Mouse (Mus musculus) megakaryocyte, adult 5-6 weeks (primary cell): Measurements from ENCODE around the gene Polr3gl. TPM values are rescaled to one million over a fixed set of nuclear protein-coding genes. Genes with fewer than 3 reads are reported as not detected.
A peak's percentile ranks its signal among the peaks of the same experiment; 100 is the strongest.

Experiments
- ATAC-seq: 2 replicates; pipeline ENCODE4 v1.8.0; 2016; ENCODE audit warnings: mild to moderate bottlenecking, inconsistent platforms; ENCODE audit not compliant: poor library complexity, severe bottlenecking
- total RNA-seq, 2 experiments: library from RNA; stranded (forward) in 1 of 2; stranded (reverse) in 1 of 2; fragments of 153-499, 151-499 nt in 1 of 2; fragments of 221-1000, 200-1000 nt in 1 of 2; gene quantifications; 2 replicates each; pipeline versions ENCODE4 v1.2.3 to v1.2.4; 2015 to 2017

Gene Polr3gl
- total RNA-seq, 2 experiments from 2014 or later, result 22.8 to 45.6 TPM

DNA sequence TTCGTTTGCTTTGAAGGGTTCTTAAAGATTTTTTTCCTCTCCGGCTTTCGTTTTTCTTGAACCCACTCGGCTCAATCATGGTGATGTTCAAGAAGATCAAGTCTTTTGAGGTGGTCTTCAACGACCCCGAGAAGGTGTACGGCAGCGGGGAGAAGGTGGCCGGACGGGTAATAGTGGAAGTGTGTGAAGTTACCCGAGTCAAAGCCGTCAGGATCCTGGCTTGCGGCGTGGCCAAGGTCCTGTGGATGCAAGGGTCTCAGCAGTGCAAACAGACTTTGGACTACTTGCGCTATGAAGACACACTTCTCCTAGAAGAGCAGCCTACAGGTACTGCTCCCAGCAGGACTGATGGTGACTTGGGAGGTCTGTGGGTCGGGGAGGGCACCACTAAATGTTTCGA lies 35.8 kb downstream of the Polr3gl start:
- ATAC-seq, result peak; percentile 30

DNA sequence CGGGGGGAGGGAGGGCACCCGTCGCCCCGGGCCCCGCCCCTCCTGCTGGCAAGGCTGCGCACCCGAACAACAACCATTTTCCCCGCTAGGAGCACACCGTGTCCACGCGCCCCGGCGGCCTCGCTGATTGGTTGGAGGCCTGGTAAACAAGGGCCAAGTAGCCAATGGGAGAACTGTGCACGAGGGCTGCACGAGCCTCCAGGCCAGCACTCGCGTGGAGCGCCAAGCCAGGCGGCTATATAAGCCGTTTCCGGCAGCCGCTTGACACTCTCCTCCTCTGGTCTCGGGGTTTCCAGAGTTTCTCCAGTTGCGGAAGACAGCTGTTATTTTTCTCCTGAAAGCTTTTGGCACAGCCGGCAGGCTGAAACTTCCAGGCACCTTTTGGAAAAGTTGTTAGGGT lies 36.3 kb downstream of the Polr3gl start, which contains the start of gene Txnip:
Gene Txnip, plus strand, starts transcription at position 264 of the 400 bp plus-strand sequence.
- ATAC-seq, result peak; percentile 89

DNA sequence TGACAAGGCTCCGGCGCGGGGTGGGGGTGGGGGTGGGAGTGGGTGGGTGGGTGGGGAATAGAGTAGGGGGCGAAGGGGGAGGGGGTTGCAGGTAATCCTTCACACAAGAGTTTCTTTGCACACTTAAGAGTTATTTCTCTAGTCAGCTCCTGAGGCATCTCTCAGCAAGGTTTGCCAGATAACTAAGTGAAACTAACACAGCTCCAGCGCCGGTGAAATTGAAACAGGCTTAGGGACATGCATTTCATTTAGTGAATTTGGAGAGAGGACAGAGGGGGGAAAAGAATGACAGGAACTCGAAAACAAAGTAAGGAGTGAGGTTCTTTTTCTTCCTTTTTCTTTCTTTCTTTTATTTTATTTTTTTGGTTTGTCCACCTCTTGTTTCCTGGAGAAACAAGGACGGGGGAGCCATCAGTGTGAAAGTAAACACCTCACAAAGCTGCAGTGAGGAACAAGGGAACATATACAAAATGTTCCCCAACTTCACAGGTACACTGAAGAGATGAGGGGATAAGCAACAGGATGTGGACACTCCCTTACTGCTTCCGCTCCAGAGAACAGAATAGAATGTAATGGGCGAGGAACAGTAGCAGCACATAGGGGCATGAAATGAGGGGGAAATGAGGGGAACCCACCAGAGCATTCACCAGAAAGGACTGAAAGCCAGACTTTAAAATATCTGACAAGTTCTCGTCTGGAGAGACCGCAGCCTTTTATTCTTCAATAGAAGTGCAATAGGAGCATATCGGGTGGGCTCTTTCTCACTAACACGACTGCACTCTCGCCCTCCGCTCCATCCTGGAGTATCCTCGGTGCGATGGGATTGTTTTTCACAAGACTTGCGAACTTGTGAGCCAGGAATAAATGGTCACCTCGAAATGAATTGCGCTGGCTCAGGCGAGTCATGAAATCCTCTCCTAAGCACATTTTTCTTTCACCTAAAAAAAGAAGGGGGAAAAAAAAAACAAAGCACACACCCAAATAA lies 37.0 kb downstream of the Polr3gl start:
- no peak for ATAC-seq

DNA sequence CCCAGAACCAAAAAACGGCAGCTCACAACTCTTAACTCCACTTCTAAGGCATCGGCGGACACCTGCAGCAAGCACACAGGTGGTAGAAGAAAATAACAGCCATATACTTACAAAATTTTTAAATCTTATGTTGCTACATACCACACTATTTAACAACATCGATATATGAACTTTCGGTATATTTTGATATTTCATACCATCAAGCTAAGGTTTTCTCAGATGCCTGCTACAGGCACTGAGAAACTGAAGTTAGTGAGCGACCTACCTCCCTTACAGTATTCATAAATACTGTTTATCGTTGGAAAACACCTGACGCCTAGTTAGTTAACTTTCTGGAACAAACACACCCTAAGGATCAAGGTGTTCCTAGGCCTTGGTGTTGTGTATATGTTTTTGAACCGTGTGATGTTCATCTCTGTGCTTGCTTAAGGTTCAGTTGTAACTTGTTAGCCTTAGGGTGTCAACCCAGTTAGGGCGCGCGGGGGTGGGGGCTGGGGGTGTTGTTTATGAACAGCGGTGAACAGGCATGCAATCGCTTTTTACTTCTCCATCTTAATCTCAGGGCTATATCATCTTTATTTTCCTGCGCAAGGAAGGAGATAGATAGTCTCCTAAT lies 37.9 kb downstream of the Polr3gl start:
- ATAC-seq, result no peak

DNA sequence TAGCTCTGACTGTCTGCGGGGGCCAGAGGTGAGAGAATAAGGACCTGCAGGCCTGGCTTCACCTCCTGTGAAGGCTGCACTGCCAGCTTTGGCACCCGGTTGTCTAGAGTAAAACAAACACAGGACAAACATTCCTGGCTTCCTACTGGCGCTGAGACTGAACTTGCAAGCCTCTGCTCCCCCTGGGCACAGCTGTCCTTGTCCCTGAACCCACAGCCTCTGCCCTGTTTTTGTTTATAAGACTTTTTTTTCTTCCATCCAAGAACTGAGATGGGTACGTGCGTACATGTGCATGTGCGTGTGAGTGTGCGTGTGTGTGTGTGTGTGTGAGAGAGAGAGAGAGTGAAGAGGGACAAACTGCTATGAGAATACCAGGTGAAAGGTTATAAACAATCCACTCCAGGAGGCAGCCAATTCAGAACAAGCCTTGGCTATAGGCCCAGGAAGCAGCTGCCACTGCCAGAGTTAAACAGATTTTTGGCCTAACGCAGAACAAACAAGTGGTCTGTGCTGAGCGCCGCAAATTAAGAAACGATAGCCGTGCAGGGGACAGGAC lies 38.9 kb downstream of the Polr3gl start:
- no peak for ATAC-seq

DNA sequence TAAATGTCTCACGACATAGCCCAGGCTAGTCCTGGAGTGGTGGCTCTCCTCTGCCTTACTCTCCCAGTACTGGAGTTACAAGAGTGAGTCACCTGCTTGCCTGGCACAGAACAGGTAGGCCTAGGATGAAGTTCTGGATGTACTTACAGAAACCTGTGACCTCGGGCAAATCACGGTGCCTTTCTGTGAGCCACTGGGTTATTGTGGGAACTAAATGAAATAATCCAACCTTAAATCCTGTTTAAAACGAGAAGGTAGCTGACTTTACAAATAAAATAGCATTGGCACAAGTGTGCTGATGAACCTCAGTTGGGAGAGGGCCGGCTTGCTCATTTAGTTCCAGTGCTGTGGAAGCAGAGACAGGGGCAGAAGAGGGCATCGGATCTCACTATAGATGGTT lies 39.7 kb downstream of the Polr3gl start:
- ATAC-seq, result no peak

DNA sequence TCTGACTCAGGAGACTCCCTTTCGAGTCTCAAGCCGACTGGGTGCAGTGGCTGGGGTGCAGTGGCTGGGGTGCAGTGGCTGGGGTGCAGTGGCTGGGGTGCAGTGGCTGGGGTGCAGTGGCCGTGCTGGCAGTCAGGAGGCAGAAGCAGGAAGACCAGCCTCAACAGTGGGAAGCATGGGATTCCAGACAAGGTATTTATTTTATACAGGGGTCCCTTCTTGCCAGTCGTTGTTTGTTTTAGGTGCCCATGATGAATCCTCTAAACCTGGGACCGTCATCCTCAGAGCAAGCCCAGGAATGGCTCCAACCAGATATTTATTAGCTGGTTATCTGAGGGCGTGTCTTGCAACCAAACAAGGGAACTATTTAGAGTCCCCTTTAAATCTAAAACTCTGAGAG lies 40.4 kb downstream of the Polr3gl start:
- ATAC-seq, result no peak

DNA sequence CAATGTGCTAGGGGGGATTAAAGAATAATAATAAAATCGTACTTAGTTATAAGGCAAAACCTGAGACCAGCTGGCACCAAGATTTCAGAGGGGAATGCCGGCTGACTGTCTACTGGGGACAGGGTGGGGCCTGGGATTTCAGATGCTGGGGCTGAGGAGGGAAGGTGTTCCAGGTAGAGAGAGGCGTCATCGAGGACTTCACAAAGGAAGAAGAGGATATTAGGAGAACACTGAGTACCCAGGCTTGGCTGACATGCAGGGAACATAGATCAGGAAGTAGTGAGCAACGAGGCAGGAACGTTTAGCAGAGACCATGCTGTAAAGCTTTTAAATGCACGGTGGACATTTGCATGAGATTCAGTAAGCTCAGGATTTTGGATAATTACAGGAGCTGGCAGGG lies 42.1 kb downstream of the Polr3gl start:
- no peak for ATAC-seq

DNA sequence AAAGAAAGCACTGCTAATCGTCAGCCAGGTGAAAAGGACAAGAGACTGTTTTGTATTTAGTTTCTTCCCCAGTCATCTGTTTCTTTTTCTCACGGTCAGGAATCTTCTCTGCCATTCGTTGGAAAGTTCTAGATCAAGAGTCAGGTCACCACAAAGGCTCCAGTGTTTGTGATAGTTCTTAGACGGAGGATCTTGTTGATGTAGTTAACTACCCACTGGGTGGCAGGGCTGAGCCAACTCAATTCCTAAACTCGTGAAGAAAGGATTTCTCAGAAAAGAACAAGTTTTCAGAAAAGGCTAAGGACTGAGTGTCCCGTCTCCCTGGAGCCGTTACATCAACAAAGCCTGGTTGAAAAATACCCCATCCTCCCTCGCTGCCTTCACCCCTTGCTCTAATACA lies 42.8 kb downstream of the Polr3gl start:
- ATAC-seq, result peak; percentile 78

DNA sequence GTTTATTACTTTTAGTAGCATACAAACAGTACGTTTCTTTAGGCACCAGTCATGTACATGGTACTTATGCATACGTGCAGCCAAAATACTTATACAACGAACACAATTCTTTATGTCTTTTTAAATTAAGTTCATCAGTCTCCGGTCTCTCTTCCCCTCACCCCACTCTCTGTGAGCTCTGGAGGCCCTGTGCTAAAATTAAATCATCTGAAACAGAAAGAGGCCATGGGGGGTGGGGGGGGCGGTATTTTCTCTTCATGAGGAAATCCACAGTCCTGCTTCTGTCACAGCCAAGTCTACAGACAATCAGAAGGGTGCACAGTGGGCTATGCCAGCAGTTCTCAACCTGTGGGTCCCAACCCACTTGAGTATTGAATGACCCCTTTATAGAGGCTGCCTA lies 44.6 kb downstream of the Polr3gl start:
- no peak for ATAC-seq

DNA sequence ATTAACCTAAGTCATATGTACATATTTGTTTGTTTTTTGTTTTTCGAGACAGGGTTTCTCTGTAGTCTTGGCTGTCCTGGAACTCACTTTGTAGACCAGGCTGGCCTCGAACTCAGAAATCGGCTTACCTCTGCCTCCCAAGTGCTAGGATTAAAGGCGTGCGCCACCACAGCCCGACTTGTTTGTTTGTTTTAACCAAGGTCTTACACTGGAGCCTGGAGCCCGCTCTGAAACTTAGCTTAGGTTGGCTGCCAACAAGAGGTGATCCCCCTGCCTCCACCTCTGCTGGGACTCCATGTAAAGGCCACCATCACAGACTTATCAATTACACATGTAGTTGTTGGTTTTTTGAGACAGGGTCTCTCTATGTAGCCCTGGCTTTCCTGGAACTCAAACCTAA lies 45.2 kb downstream of the Polr3gl start:
- ATAC-seq, result no peak

DNA sequence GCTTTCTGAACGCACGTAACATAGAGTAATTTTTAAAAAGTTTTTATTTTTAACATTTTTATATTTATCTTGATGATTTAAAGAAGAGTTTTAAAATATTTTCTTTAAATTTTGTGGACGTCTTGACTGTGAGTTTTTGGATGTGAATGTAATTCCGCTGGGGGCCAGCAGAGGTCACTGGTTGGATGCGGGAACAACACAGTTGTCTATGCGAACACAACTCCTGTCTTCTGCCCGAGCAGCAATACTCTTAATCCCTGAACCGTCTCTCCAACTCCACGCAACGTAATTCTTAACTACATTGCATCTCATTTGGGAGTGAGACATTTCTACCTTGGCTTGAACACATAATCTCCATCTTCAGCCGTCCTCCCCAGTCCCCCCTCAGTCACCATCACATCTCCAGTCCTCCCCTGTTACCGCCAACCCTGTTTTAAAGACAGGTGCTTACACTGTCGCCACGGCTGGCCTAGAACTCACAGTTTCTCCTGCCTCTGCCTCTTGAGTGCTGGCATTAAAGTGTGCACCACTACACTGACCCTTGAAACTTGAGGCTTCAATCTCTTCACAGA lies 46.5 kb downstream of the Polr3gl start:
- ATAC-seq, result peak; percentile 95

DNA sequence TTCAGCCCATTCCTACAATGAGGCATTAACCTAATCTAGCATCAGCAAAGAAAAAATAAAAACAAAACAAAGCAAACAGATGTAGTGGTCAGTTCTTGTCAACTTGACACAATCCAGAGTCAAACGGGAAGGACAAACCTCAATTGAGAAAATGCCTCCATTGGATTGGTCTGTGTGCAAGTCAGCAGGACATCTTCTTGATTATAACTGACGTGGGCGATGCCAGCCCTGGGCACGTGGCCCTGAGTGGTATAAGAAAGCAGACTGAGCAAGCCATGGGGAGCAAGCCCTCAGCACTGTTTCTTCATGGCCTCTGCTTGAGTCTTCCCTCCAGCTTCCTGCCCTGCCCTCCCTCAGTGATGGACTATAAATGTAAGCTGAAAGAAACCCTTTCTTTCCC lies 47.1 kb downstream of the Polr3gl start:
- no peak for ATAC-seq

DNA sequence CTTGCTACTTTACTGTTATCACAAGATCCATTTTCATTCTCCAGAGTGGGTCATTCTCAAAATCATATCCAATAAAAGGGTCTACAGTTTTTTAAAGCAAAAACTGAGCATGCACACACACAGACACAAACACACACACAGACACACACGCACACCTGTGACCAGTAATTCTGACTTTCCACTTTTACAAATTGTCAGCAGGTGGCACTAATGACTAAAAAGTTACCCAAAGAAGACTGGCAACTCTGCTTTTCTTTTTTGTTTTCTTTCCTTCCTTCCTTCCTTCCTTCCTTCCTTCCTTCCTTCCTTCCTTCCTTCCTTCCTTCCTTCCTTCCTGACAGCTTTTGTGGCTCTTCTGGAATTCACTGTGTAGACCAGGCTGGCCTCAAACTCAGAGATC lies 48.4 kb downstream of the Polr3gl start:
- no peak for ATAC-seq

DNA sequence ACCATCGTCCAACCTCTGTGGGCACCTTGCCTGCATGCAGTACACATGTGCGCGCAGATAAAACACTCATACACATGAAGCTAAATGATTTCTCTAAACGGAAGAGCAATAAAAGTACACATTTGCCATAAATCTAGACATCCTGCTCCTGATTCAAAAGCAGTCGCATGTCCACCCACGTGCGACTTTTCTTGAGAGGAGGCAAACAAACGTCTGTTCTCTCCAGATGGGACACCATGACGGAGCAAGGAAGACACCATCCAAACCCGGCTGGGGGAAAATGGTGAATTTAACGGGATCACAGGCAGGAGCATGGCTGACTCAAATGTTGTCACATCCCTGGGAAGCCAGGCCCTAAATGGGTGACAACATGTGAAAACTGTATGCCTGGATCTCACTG lies 50.6 kb downstream of the Polr3gl start:
- no peak for ATAC-seq

DNA sequence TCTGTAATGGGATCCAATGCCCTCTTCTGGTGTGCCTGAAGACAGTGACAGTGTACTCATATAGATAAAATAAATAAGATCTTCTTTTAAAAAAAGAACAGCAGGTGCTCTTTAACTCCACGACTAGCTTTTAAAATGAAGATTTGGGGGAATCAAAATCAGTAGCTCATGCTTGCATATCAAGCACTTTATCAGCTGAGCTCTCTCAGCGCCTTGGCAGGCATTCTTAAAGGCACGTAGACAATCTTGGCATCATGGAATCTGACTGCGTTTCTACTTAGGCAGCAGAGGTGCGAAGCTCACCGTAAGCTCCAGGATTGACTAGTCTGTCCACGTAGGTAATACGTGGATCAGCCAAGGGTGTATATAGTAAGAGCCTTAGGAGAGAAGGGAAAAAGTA lies 51.4 kb downstream of the Polr3gl start:
- ATAC-seq, result no peak

DNA sequence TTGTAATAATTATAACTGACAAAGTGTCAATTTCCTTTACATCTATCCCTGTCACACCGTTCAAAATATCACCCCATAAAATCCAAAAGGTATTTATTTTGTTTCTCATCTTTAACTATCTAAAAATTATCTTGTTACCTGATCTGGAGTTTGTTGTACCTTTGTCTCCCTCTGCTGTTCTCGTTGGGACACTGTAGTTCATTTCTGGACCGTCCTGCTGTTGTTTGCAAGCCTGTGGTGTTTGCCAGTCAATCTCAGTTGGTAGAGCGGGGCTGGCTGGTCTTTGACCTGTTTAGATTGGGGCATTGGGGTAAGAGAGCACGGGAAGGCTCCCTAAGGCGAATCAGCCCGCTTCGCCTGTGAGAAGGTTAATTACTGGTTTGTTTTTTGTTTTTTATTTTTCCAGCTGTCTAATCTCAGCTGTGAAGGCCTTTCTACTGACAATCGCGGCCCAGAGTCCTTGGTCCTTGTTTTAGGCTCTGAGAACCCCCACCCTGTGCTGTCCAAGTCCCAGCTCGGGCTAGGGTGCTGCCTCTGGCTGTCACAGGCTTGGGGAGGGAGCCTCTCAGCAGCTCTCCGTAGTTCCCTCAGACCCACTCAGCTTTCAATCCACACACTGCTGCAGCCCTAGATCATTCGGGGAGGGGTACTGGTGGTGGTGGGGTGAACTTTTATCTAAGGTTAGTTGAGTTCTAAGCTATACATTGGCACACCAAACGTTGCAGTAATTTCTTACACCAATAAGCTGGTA lies 52.5 kb downstream of the Polr3gl start:
- no peak for ATAC-seq

DNA sequence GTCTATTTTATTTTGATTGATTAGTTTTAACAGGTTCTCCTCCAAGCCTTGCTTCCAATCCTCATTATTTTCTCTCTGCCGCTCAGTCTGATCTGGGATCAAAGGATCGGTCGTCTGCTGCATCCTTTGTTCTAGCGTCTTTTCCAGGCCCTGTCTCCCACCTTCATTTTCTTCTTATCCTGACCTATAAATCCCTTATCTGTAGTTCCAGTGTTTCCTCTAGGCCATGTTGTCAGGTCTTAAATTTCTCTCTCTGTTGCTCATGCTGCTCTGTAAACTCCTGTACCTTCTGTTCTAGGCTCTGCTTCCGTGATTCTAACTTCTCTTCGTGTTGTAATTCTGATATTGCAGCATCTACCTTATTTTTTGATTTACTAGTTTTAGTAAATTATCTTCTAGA lies 53.2 kb downstream of the Polr3gl start:
- ATAC-seq, result no peak

DNA sequence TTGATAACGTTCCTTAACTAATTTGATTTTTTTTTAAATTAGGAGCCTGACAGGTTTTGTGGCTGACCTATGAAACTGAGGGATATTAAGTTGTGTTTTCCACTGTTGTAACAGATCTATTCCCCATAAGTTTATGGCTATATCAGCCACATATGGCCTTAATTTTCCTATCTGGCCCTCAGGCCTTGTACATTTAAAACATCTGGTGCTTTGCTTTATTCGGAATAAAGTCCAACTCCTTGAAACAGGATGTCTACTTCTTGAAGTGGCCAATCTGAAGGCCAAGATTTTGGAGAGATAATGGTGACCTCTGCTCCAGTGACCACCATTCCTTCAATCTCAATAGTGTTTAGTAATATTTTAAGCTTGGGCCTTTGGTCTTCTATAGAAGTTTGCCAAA lies 54.7 kb downstream of the Polr3gl start:
- no peak for ATAC-seq

DNA sequence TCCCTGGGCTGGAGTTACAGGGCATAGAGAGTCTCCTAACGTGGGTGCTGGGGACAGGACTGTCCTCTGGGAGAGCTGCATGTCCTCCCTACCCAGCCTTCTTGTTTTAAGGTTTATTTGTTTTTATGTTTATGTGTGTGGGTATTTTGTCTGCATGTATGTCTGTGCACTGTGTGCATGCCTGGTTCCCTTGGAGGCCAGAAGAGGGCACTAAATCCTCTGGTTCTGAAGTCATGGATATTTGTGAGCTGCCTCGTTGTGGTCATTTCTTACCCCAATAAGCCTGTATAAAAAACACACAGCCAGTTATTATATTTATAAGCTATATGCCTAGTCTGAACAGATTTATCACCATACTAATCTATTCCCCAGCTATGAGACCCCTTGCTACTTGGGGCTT lies 59.7 kb downstream of the Polr3gl start:
- ATAC-seq, result no peak

DNA sequence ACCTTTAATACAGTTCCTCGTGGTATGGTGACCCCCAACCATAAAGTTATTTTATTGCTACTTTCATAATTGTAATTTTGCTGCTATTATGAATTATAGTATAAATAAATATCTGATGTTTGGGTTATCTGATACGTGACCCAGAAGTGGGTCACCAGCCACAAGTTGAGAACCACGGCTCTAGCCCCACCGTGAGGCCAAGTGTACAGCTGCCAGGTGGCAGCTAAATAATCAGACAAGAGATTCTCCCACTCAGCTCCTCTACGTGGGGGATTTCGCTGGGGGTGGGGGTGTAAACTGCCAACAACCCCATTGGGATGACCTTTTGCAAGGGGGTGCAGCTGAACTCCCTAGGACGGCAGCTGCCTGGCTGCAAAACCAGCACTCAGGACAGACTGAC lies 61.9 kb downstream of the Polr3gl start:
- ATAC-seq, result no peak
